Mouse (Mus musculus): Measurements from ENCODE around the gene Prpf31.

DNA sequence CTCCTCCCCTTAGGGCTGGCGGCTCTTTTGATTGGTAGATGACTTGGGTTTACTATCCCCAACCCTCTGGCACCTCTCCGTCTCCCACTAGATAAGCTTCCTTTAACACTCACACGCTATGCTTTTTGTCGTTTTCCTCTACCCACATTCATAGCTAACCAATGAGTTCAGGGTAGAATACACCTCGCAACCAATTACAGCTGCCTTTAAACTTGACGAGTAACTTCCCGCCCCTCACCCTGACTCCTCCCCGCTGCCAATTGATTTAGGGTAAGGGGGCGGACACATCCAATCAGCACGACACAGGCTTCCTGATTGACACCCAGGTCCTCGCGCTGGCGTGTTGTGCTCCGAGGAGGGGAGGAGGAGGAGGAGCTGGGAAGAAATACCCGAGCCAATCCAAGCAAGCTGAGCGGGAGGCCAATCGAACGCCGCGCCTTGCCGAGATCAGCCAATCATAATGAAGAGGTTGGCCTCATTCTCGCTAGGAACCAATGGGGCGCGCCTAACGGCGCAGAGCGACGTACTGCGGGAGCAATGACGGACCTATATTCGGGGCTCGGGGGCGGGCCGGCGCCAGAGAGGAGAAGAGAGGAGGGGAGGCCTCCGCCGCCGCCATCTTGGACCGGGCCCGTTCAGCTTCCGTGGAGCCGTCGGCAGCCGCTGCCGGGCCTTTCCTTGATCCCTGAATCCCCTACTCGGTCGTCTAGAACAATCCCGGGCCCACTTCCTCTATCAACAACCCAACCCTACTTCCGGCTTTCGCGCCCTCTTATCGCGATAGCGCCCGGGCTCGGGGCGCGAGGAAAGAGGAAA lies 15.1 kb downstream of the Prpf31 start, which contains the start of gene Cnot3:
- TF ChIP-seq CTCF (IDR thresholded peaks at IDR 0.05; ENCODE audit: low read depth, low read length): no peak
- TF ChIP-seq POLR2A (IDR thresholded peaks at IDR 0.05; ENCODE audit: extremely low read depth, insufficient read depth, low read length): peak; percentile 83

Data from liver, adult 2 months (tissue).